Mouse (Mus musculus) mesoderm, embryonic 11.5 days (tissue): ENCODE results near the gene Ppp1cb.
"Not testable (repeated sequence)": the region's sequence is repeated elsewhere in the genome, so short reads cannot be mapped to it uniquely, and the experiment has no call there.

Experiments
- DNase-seq: peaks from one replicate; pipeline ENCODE4 v3.0.0-alpha.2; 2012; ENCODE audit warnings: low read depth, low spot score

Ppp1cb gene

DNA sequence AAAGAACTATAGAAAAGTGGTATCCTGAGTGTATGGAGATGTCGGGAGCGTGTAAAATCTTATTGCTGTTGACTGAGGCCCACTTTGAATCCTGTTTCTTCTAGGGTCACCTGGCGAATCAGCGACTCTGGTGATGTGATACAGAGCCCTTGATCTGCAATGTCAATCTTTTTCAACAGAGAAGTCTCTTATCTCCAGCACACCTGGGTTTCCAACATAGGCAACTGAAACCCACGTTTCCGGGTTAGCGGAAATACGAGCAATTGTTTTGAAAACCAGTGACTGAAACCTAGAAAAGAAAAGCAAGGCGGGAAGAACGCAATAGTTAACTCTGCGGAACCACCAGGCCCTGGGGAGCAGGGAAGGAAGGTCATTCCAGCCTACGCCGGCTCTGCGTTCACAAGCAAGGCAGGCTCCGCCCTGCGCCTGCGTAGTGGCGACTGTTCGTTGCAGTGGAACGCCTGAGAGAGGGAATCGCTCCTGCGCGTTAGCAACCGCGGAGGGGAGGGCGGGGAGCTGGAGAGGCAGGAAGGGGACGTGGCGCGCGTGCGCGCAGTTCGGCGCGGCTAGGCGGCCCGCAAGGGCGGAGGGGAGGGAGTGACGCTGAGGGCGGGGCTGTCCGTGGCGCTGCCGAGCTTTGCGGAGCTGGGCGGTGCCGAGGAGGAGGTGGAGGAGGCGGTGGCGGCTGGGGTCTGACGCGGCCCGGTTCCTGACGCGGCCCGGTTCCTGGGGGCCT lies at the start of gene Ppp1cb:
TSS of gene Ppp1cb (plus strand) at position 436 of the 736 bp plus-strand sequence.
- peak; percentile 100 for DNase-seq

DNA sequence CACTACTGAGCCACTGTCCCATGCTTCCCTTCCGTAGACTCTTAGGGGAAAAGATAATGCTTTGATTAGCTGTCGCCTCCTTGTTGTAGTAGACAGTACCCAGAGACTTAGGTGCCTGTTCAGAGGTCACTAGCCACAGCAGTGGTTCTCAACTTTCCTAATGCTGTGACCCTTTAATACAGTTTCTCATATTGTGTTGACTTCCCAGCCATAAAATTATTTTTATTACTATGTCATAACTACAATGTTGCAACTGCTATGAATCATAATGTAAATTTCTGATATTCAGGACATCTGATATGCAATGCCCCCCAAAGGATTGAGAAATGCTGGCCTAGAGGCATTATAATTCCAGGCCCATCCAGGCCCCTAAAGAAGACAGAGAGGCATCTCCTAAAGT lies 48.9 kb upstream of the Ppp1cb start:
- DNase-seq: no peak

DNA sequence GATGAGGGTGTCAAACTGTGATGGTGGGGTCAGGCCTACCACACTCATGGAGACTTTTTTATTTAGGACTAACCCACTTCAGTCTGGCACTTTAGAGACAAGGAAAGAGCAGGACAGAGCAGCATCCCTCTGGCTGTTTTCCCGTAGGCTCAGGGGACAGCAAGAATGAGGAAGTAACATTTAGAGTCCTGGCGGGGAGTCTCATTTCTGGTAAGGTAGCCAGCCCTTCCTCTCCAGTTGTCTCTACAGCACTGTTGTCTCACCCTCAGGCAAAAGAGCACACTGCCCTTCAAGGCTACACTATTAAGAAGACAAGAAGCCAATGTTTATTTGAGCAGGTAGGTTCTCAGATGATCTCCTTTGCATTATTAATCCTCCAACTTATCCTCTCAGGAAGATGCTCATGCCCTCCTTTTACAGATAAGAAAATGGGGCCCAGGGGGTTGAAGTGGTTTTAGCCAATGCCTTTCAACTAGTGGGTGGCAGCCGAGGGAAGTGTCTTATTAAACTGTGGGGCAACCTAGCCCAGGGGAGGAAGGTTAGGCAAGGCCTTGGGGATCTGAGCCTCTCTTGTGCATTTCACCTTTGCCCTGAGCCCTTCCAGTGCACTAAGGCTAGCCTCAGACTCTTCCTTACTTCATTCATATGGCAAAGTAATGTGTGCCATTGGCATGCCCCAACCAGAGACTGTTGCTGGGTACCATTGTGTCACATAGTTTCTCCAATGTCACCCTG lies 47.5 kb upstream of the Ppp1cb start:
- DNase-seq: no peak

DNA sequence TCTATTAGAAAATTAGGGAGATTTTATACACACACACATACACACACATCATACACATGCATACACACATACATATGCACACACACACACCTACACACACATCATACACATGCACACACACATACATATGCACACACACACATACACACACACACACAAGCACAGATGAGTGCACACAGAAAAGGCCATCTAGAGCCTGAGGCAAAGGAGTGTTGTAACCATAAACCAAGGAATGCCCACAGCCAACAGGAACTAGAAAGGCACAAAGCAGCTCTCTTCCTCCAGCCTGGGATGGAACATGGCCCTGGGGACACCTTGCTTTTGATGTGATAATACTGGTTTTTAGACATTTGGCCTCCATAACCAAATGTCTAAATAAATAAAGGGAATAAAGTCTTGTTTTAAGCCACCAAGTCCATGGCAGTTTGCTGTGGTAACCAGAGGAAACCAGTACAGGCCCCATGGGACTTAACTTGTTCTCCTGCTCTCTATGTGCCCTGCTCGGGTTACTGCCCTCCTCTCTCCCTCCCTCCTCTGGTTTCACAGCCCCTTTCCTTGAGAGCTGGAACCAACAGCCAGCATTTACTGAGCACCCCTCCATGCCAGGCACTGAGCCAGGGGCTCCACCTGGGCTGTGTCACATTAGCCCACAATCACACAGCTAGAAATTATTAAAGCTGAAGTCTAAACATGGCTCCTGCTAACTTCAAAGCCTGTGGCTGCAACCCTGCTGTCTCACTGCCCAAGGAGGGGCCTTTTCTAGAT lies 46.3 kb upstream of the Ppp1cb start:
- DNase-seq: peak; percentile 49

- no peak for DNase-seq
Measured at GRCm38 (mm10) chr5:32413083-32413482, 45.6 kb upstream of the Ppp1cb start.

DNA sequence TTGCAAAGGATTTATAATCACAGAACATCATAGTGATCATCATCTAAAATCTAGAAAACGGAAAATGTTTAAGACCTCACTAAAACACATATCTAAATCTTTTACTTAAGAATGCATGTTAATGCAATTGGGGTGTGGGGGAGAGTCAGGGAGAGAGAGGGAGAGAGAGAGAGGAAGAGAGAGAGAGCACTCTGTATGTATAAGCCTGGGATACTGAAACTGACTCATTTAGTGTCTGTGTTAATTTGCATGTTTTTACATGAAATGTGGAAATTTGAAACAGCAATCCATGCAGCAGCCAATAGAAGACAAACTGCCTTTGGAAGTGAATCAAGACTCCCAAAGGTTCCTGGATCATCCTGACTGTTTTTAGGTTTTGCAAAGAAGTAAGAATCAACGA lies 45.1 kb upstream of the Ppp1cb start:
- DNase-seq: no peak

- DNase-seq: no peak
Measured at GRCm38 (mm10) chr5:32414461-32414985, 44.1 kb upstream of the Ppp1cb start.

GRCm38 (mm10) chr5:32415554-32415953 lies 43.1 kb upstream of the Ppp1cb start:
- no peak for DNase-seq

- DNase-seq: peak; percentile 71
Measured at GRCm38 (mm10) chr5:32416881-32417280, 41.8 kb upstream of the Ppp1cb start.

- DNase-seq: no peak
Measured at GRCm38 (mm10) chr5:32422081-32422589, 36.5 kb upstream of the Ppp1cb start.

GRCm38 (mm10) chr5:32423339-32424046 lies 35.1 kb upstream of the Ppp1cb start:
- no peak for DNase-seq

- DNase-seq: no peak
Measured at GRCm38 (mm10) chr5:32424464-32424863, 34.2 kb upstream of the Ppp1cb start.

DNA sequence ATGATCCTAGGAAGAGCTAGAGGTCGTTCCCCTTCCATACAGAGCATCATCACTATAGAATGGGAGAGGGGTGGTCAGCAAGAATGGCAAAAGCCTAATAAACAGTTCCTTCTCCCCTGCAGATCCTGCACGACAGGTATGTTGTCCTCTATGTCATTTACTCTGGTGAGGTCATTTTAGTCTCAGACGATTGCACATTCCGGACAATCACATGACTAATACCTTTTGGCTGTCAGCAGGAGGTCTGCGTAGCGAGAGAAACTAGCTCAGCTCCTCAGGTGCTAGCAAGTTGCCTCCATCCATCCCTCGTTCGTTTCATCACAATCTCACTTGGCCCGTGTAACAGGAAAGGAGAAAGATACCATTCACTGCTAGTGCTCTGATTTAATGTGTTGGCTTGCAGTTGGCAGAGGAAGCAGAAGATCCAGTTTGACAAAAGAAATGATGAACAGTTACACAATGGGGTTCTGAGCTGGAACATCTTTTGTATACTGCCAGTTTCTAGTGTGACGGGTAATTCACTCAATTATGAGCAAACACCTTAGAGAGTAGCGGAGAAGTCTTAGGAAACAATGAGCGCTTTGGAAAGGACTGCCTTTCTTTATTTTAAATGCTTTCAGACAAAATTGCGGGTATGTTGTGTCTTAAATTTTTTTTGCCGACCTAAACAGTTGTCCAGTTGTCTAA lies 33.0 kb upstream of the Ppp1cb start:
- no peak for DNase-seq

- DNase-seq: no peak
Measured at GRCm38 (mm10) chr5:32430399-32430798, 28.2 kb upstream of the Ppp1cb start.

- not testable (repeated sequence) for DNase-seq
Measured at GRCm38 (mm10) chr5:32434346-32434745, 24.3 kb upstream of the Ppp1cb start.

GRCm38 (mm10) chr5:32435612-32436011 lies 23.0 kb upstream of the Ppp1cb start:
- no peak for DNase-seq

GRCm38 (mm10) chr5:32437901-32438563 lies 20.6 kb upstream of the Ppp1cb start:
- DNase-seq: no peak

DNA sequence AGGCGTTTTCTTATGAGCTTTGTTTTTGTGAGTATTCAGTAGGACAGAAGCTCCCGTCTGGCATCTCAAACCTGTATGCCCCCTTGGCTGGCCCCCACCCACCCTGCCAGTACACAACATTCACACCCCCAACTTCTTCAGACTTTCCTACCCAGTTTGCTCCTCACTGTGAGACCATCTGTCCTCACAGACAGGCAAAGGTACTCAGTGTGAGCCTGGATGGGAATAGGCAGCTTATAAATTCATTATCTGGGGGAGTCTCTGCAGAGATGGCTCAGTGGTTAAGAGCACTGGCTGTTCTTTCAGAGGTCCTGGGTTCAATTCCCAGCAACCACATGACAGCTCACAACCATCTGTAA lies 20.1 kb upstream of the Ppp1cb start:
- no peak for DNase-seq

DNA sequence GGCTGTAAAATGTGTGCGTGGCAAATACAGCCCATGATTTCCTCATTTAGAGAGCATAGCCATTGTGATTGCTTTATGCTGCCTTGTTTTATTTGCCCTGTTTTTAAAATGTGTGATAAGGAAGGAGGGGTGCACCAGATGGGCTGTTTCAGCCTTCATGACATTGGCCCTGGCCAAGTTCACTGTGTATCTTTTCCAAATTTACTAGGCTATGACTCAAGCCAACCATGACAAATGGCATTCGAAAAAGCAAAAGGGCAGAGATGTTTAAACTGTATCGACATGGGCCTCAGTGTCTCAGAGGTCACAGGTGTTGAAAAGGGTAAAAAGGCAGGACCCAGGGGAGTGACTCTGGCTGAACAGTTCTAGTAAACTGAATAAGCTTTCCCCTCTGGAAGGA lies 17.3 kb upstream of the Ppp1cb start:
- no peak for DNase-seq

- no peak for DNase-seq
Measured at GRCm38 (mm10) chr5:32441992-32442575, 16.6 kb upstream of the Ppp1cb start.
